Mouse (Mus musculus) CD8-positive naive resting alpha-beta T cell, adult 2 months (primary cell): ENCODE data around the gene Nod2.
"Not testable (repeated sequence)": the region's sequence is repeated elsewhere in the genome, so short reads cannot be mapped to it uniquely, and the experiment has no call there.

ENCODE experiments used
- DNase-seq, 2 experiments: peaks; one replicate each; pipeline ENCODE4 v3.0.0; 2022; ENCODE audit warnings: low read depth in 2 of 2, low spot score in 2 of 2

The Nod2 gene

GRCm38 (mm10) chr8:88631081-88631480, 16.0 kb upstream of the Nod2 start:
- no peak for DNase-seq

- DNase-seq, result no peak
Observed at GRCm38 (mm10) chr8:88633343-88633765, 13.8 kb upstream of the Nod2 start.

- peak; percentile 62 to 69 for DNase-seq
Observed at GRCm38 (mm10) chr8:88635474-88636397, 11.4 kb upstream of the Nod2 start, which contains the start of gene Snx20. Gene Snx20 (minus strand): TSS chr8:88636128.

DNA sequence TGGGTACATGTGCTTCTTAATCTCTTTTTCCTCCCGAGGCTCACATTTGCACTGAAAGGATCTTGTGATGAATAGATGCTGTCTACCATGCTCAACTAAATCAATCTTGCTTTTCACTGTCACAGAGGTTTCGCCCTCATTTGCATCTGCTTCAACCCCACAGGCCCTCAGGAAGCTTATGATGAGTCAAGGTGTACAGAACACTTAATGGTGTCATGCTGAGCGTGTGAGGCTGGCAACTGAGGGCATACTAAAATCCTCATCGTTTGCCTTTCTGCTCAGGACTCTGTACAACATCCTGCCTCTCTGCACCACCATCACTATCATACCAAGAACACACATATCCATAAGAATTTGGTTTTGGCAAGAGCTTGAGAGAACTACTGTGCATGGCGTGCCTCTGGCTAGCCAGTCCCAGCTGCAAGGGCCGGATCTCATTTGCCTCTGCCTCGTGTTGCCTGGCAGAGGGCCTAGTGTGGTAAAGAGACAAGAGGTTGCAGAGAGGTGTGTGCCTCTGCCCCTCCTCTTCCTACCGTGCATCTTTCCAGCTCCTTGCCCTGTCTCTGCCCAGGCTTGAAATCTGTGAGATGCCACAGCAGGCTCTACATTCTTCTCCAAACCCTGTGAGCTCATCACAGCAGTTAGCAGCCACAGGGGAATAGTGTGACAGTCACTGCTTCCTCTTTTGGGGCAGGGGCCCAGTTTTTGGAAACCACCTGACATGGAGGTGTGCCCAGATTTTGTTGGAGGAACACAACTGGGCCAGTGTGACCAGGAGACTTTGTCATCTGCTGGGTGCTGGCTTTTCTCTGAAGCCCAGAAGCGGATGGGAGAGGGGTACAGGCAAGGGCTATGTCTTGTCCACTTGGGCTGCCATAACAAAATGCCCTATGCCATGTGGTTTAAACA, 9.8 kb upstream of the Nod2 start:
- DNase-seq, result no peak

GRCm38 (mm10) chr8:88638908-88639307, 8.2 kb upstream of the Nod2 start:
- no peak for DNase-seq

GRCm38 (mm10) chr8:88642734-88643564, 4.2 kb upstream of the Nod2 start:
- no peak for DNase-seq

DNA sequence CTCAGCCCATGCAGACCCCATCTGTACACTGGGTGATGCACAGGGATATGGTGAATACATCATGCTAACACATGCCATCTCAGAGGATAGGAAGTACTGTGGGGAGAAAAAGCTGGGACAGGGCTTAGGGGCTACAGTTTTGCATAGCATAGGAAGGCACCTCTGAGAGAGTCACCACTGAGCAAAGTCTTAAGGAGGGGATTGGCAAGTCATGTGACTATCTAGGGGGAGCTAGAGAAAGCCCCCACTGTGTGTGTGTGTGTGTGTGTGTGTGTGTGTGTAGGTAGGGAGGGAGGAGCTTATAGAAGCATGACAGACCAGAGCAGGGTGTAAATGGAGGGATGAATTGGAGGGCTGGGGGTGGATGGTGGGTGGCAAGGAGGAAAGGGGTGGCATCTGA, 1.2 kb downstream of the Nod2 start:
- DNase-seq, result no peak

- DNase-seq, result no peak
Observed at GRCm38 (mm10) chr8:88650016-88650708, 3.0 kb downstream of the Nod2 start.

GRCm38 (mm10) chr8:88651122-88651521, 4.0 kb downstream of the Nod2 start:
- DNase-seq, result not testable (repeated sequence)

DNA sequence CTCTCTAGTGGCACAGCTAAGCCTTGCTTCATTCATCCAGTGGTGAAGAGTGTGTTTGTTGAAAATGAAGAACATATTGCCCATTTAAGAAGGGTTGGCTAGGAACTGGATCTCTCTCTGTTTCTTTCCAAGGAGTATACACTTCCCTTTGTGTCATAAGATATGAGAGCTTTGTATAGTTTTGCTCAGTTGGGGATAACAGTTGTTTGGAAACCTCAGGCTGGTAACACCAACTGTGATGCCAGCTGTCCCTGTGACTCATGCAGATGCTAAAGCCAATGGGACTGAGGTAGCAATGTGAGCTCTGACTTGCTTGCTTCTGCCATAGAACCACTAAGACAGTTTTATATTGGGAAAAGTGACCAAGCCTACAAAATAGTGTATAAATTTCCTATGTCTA, 8.2 kb downstream of the Nod2 start:
- DNase-seq, result no peak

DNA sequence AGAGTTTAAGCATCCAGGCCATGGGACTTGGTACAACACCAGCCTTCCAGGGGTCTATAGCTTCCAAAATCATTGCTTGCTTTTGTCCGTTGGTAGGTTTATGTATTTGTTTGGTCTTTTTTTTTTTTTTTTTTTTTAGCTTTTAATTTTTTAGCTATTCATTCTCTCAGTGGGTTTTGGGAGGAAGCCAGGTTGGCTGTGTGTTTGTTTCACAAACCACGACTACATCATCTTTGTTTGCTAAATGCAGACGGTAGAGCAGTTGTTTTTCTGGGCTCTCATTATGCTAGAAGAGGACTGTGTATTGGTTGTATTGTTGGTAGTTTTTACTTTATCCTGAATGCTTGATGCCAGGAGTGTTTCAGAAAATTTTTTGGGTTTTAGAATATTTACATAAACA, 12.8 kb downstream of the Nod2 start:
- DNase-seq, result no peak

DNA sequence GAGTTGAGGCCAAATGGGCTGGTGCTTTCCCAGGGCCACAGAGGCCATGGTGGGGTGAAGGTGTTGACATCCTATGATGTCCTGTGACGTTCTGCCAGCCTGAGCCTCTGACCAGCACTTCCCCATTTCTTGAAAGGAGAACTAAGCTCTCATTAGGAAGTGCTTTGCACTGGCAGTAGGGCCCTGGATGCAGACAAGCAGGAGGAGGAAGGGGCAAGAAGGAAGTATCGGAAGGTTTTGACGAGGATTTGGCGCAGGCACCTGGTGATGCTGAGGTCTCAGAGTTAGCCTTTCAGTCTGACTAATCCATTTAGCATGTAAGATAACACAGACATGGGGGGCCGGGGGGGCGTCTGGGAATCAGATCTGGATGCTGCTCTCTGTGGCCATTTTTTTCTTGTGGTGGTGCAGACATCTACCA, 15.3 kb downstream of the Nod2 start:
- no peak for DNase-seq

- DNase-seq, result no peak
Observed at GRCm38 (mm10) chr8:88664121-88664520, 17.0 kb downstream of the Nod2 start.

GRCm38 (mm10) chr8:88664947-88665346, 17.8 kb downstream of the Nod2 start:
- no peak for DNase-seq

DNA sequence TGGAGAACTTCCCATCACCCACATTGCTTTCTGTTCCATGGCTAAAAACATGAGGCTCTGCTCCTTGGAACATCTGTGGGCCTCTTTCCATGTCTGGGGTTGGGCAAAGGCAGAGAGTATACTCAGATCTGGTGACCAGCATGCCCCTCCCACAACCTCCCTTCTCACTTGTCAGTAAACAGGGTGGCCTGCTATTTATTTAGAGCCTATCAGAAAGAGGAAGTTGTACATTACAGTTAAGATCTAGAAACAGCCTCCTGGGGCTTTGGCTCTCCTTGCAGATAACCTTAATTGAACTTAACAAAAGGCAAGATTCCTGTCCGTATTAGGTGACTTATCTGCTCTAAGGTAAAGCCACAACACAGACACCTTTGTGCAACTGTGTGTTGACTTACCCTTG, 19.3 kb downstream of the Nod2 start:
- DNase-seq, result no peak

- DNase-seq, result peak; percentile 22 to 24
Observed at GRCm38 (mm10) chr8:88668400-88669086, 21.4 kb downstream of the Nod2 start.

DNA sequence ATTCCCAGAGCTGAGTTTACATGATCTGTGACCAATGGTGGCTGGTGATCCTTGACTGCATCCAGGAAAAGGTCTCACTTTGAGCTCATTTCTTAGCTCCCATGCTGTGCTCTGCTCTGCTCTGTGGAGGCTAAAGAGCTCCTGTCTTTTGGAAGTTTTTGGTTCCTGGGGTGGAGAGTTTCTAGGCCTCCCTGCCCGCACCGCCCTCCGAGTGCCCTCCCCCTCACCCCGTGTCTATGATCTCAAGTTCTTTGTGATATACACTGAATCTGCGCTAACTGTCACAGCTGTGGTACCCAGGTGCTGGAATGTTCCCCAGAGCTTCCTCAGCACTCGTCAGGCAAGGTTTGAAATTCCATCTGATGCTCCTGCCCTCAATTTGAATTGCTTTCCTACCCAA, 23.7 kb downstream of the Nod2 start:
- DNase-seq, result no peak

DNA sequence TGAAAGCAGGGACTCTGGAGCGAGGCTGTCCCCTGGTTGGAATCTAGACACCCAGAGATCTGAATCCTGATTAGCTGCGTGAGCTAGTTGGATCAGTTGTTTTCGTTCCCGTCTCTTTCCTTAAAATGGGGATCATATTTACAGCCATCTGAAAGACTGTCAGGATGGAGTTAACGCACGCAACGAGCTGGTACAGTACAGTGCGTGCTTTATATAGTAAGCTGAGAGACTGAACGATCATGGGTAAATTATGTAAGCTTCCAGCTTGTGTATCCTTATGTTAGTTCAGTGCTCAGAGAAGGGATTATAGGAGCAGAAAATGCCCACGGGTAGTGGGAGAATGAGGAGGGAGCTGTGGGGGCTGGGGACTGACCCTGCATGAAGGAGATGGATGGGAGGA, 24.5 kb downstream of the Nod2 start:
- no peak for DNase-seq

- DNase-seq, result no peak
Observed at GRCm38 (mm10) chr8:88673859-88674258, 26.7 kb downstream of the Nod2 start.
